Mouse (Mus musculus) midbrain, embryonic 13.5 days (tissue): ENCODE results near the gene Arl6ip5. TPM values are rescaled to one million over a fixed set of nuclear protein-coding genes. Genes with fewer than 3 reads are reported as not detected.
"Not testable (repeated sequence)": the region's sequence is repeated elsewhere in the genome, so short reads cannot be mapped to it uniquely, and the experiment has no call there.

Source experiments
- ATAC-seq: fragments of 200-750 bp; cut with Nextera tagmentation; 2 replicates; pipeline ENCODE4 v1.8.0; 2017; ENCODE audit warnings: mild to moderate bottlenecking, moderate TSS enrichment, moderate library complexity
- H3K27ac ChIP-seq: fragments of 300-500 bp; sonication (generic); 2 replicates; pipeline ENCODE4 v1.5.1; 2015; ENCODE audit warnings: inconsistent platforms, mild to moderate bottlenecking, moderate library complexity
- H3K27me3 ChIP-seq: fragments of 300-500 bp; sonication (generic); 2 replicates; pipeline ENCODE4 v1.6.1; 2015; ENCODE audit warnings: mild to moderate bottlenecking, inconsistent platforms
- H3K36me3 ChIP-seq: fragments of 300-500 bp; sonication (generic); 2 replicates; pipeline ENCODE4 v1.6.1; 2015; ENCODE audit warnings: mild to moderate bottlenecking, inconsistent platforms
- H3K4me1 ChIP-seq: fragments of 300-500 bp; sonication (generic); replicated peaks from 2 replicates; pipeline ENCODE4 v1.6.1; 2015; ENCODE audit warnings: inconsistent platforms
- H3K4me2 ChIP-seq: fragments of 300-500 bp; sonication (generic); replicated peaks from 2 replicates; pipeline ENCODE4 v1.6.1; 2015; ENCODE audit warnings: moderate library complexity, mild to moderate bottlenecking, inconsistent platforms
- H3K4me3 ChIP-seq: fragments of 300-500 bp; sonication (generic); replicated peaks from 2 replicates; pipeline ENCODE4 v1.5.1; 2015; ENCODE audit warnings: mild to moderate bottlenecking, inconsistent platforms
- H3K9ac ChIP-seq: fragments of 300-500 bp; sonication (generic); replicated peaks from 2 replicates; pipeline ENCODE4 v1.6.1; 2015; ENCODE audit warnings: mild to moderate bottlenecking, inconsistent platforms
- H3K9me3 ChIP-seq: fragments of 300-500 bp; sonication (generic); 2 replicates; pipeline ENCODE4 v1.6.1; 2016; ENCODE audit warnings: mild to moderate bottlenecking, inconsistent platforms
- WGBS: fragments of 180-500 bp; shearing (Covaris S2); methylation state at CpG from one replicate; pipeline ENCODE4 v1.1.7; 2015; 5-methylcytosine and 5-hydroxymethylcytosine counted together
- polyA plus RNA-seq: library from polyadenylated mRNA; unstranded; fragments of >200 nt; fragmentation: Nextera tagmentation; extraction: Ambion mirVana; gene quantifications from 2 replicates; pipeline ENCODE4 v1.2.1, GENCODE M21; 2015

Arl6ip5 gene
- polyA plus RNA-seq, 1 experiment from 2014 or later, result 113 TPM

GRCm38 (mm10) chr6:97227067-97227847 is 16.8 kb downstream of the Arl6ip5 start:
- Histone ChIP-seq H3K27me3 (no peaks in the 10 kb centered on the region), H3K4me1 (peaks cover 5% of the 10 kb centered on the region), H3K4me2 (no peak overlapping the region), H3K9me3 (no peaks in the 10 kb centered on the region), H3K4me3 (no peak overlapping the region), H3K36me3 (peaks cover 31% of the 10 kb centered on the region), H3K27ac (no peak overlapping the region), H3K9ac (no peak overlapping the region)
- WGBS, result 95% methylated on average over 9 of the region's 9 CpGs
- no peak for ATAC-seq

DNA sequence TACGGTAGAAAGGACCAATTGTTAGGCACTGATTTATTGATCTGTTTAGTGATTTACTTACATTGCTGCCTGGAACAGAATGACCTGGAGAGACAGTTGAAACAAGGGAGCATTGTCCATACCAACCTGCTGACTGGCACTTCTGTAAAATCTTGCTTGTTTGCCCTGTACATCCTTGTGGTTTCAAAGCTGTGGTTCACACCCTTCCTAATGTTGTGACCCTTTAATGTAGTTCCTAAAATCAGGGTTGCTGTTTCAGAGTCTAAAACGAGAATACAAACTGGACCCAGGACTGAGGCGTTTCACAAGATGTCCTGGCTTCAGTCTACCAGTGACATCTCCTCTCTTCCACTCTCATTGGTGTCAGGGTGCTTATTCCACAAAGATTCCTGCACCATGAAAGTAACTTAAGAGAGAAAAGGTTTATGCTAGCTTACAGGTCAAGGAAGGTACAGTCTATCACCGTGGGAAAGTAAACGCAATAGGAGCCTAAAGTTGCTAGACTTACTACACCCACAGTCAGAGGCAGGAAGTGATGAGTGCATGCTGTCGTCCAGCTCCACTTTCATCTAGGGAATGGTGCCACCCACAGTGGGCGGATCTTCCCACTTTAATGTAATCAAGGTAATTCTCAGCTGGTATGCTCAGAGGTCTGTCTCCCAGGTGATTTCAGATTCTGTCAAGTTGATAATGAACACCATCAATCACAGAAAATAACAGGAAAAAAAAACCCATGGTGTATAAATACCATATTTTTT is 24.6 kb downstream of the Arl6ip5 start:
- no peak for ATAC-seq
- 0 out of 2 replicates have a peak, but pooled peaks cover 4% of the 10 kb centered on the region for H3K9me3 ChIP-seq
- H3K9ac ChIP-seq, result no peak overlapping the region
- H3K36me3 ChIP-seq, result peaks cover 38% of the 10 kb centered on the region
- H3K27me3 ChIP-seq, result no peaks in the 10 kb centered on the region
- no peak overlapping the region for H3K4me3 ChIP-seq
- H3K4me2 ChIP-seq, result no peak overlapping the region
- WGBS, result 89% methylated on average over 7 of the region's 7 CpGs
- no peaks in the 10 kb centered on the region for H3K4me1 ChIP-seq
- H3K27ac ChIP-seq, result no peak overlapping the region

DNA sequence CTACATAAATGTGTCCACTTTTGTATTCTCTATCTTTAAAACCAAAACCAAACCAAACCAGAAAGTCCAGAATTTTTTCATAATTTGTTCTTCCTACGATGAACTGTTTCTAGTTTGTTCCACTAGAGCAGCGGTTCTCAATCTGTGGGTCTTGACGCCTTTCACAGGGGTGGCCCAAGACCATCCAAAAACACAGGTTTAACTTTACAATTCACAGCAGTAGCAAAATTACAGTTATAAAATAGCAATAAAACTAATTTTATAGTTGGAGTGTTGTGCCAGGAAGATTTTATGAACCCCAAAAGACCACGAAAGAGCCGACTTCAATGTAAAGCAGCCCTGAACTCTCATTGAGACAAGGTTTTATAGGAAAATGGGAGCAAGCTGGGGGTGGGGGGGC is 25.6 kb downstream of the Arl6ip5 start:
- Histone ChIP-seq H3K36me3 (peaks cover 30% of the 10 kb centered on the region), H3K9me3 (0 out of 2 replicates have a peak, but pooled peaks cover 4% of the 10 kb centered on the region), H3K4me3 (no peak overlapping the region), H3K9ac (no peak overlapping the region), H3K4me2 (no peak overlapping the region), H3K27me3 (no peaks in the 10 kb centered on the region), H3K27ac (no peak overlapping the region), H3K4me1 (no peaks in the 10 kb centered on the region)
- 95% methylated on average over 5 of the region's 5 CpGs for WGBS
- no peak for ATAC-seq

DNA sequence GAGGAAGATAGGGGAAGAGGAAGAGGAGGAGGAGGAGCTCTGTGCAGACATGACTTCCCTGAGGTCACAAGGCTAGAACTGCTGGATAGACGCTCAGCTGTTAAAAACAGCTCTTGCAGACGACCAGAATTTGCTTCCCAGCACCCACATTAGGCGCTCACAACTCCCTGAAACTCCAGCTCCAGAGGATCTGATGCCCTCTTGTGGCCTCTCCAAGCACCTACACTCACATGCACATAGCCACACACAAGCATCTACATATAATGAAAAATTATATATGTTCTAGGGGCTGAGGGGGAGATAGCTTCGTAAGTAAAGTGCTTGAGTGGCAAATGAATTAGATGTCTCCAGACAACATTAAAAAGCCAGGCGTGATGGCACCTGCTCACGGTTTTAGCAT is 28.9 kb downstream of the Arl6ip5 start:
- ATAC-seq, result no peak
- WGBS, result 94% methylated on average over 6 of the region's 6 CpGs

DNA sequence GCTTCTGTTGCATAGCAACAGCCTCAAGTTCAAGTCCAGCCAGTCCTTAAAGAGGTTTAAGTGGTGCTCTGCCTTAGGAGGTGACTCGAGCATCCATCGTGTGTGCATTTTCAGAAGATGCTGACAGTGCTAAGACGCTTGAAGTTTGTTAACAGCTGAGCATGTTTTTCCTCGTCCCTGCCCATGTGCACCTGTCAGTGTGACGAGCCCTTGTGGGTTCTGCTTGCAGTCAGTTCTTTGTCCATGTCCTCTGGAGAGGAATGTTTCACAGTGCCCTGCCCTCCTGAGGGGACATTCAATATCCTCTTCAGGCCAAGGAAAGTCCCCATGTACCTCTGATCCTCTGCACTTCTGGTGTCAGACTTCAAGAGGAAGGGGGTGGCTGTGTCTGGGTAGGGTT is 29.6 kb downstream of the Arl6ip5 start:
- 82% methylated on average over 5 of the region's 5 CpGs for WGBS

More for the DNA sequence above, 28.9 kb downstream of the Arl6ip5 start:
- H3K4me3 ChIP-seq, result no peak overlapping the region
- no peaks in the 10 kb centered on the region for H3K27me3 ChIP-seq
- no peaks in the 10 kb centered on the region for H3K4me1 ChIP-seq
- no peak overlapping the region for H3K4me2 ChIP-seq
- H3K9me3 ChIP-seq, result 0 out of 2 replicates have a peak, but pooled peaks cover 4% of the 10 kb centered on the region
- no peak overlapping the region for H3K9ac ChIP-seq
- peaks cover 10% of the 10 kb centered on the region; the same call in 1 of the 2 replicates for H3K36me3 ChIP-seq
- H3K27ac ChIP-seq, result no peak overlapping the region

DNA sequence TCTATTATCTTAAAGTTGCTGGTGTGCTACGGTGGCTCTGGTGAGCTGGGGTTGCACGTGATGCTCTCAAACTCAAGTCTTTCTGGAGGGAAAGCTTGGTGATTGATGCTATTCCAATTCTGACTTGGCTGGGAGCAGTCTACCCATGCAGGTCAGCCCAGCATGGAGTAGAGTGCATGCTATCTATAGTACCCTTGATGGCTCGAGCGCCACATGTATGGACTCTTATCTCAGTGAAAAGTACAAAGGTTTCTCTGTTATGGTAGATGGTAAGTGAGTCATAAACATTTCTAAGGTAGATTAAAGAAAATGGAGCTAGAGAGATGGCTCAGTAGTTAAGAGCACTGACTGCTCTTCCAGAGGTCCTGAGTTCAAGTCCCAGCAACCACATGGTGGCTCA is 32.0 kb downstream of the Arl6ip5 start:
- no peak overlapping the region for H3K27ac ChIP-seq
- H3K9ac ChIP-seq, result no peak overlapping the region
- H3K9me3 ChIP-seq, result 0 out of 2 replicates have a peak, but pooled peaks cover 4% of the 10 kb centered on the region
- no peak overlapping the region for H3K4me2 ChIP-seq
- no peaks in the 10 kb centered on the region for H3K4me1 ChIP-seq
- WGBS, result 91% methylated on average over 4 of the region's 4 CpGs
- ATAC-seq, result no peak
- H3K27me3 ChIP-seq, result no peaks in the 10 kb centered on the region
- H3K4me3 ChIP-seq, result no peak overlapping the region
- H3K36me3 ChIP-seq, result no peaks in the 10 kb centered on the region

More for the DNA sequence above, 29.6 kb downstream of the Arl6ip5 start:
- no peak overlapping the region for H3K9ac ChIP-seq
- H3K27ac ChIP-seq, result no peak overlapping the region
- H3K4me3 ChIP-seq, result no peak overlapping the region
- 0 out of 2 replicates have a peak, but pooled peaks cover 4% of the 10 kb centered on the region for H3K9me3 ChIP-seq
- H3K4me2 ChIP-seq, result no peak overlapping the region
- H3K27me3 ChIP-seq, result no peaks in the 10 kb centered on the region
- no peak for ATAC-seq
- no peaks in the 10 kb centered on the region for H3K4me1 ChIP-seq
- peaks cover 3% of the 10 kb centered on the region; the same call in 1 of the 2 replicates for H3K36me3 ChIP-seq

DNA sequence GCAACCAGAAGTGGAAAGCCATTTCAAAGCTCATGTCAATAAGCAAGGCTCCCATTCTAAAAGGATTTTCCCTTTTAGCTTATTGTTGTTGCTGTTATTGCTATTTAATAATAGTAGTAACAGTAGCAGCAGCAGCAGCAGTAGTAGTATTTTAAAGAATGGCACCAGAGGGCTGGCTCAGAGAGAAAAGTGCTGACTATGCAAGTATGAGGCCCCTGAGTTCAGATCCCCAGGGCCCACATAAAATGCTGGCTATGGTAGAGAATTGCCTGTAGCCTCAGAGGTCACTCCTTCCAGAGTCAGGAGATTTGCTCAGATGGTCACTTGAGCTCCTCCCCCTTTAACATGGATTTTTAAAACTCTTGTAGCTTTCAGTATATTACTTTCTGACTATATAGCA is 34.7 kb downstream of the Arl6ip5 start:
- Histone ChIP-seq H3K27me3 (no peaks in the 10 kb centered on the region), H3K4me1 (no peaks in the 10 kb centered on the region), H3K4me2 (no peak overlapping the region), H3K36me3 (no peaks in the 10 kb centered on the region), H3K9me3 (no peaks in the 10 kb centered on the region), H3K27ac (no peak overlapping the region), H3K4me3 (no peak overlapping the region), H3K9ac (no peak overlapping the region)
- no peak for ATAC-seq

DNA sequence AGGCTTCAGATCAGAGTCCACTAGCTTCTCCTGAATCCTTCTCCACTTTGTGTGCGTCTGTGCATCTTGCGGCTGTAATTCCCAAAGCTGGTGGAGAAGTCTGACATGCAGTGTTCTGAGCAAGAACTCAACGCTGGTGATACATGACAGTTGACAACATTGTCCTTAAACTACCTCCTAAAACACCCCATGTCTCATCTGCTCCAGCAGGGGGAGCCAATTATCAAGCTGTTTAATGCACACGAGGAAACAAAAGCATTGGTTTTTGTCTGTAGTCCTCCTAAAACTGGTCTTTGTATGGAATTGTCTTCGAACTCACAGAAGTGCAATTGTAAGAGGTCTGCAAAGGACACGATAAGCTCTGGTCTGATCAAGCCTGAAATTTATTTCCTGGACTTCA is 40.5 kb downstream of the Arl6ip5 start:
- 49% methylated on average over 6 of the region's 6 CpGs for WGBS
- no peak for ATAC-seq
- H3K27me3 ChIP-seq, result no peaks in the 10 kb centered on the region
- H3K4me3 ChIP-seq, result no peak overlapping the region
- H3K9me3 ChIP-seq, result no peaks in the 10 kb centered on the region
- H3K4me2 ChIP-seq, result no peak overlapping the region
- H3K27ac ChIP-seq, result no peak overlapping the region
- H3K9ac ChIP-seq, result no peak overlapping the region
- H3K36me3 ChIP-seq, result no peaks in the 10 kb centered on the region
- H3K4me1 ChIP-seq, result no peaks in the 10 kb centered on the region

DNA sequence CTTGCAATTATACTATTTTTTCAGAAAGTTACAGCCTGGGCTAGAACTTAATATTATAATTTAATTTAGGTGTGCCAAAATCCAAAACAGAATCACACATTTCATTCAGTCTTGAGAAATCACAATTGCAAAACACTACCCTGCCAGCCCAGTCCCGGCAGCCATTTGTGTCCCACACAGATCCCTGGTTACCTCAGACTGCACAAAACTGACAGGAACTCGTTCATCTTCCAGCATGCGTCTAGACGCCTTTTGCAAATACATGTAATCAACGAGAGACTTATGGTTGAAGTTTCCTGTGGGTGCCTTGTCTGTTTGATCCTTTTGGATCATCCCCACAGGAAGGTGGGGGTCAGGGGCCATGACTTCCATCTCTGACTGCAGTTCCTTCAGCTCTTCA is 41.6 kb downstream of the Arl6ip5 start:
- Histone ChIP-seq H3K4me1 (no peaks in the 10 kb centered on the region), H3K27ac (no peak overlapping the region), H3K9me3 (no peaks in the 10 kb centered on the region), H3K36me3 (no peaks in the 10 kb centered on the region), H3K9ac (no peak overlapping the region), H3K27me3 (no peaks in the 10 kb centered on the region), H3K4me3 (no peak overlapping the region), H3K4me2 (no peak overlapping the region)
- WGBS, result 87% methylated on average over 5 of the region's 5 CpGs
- ATAC-seq, result no peak

DNA sequence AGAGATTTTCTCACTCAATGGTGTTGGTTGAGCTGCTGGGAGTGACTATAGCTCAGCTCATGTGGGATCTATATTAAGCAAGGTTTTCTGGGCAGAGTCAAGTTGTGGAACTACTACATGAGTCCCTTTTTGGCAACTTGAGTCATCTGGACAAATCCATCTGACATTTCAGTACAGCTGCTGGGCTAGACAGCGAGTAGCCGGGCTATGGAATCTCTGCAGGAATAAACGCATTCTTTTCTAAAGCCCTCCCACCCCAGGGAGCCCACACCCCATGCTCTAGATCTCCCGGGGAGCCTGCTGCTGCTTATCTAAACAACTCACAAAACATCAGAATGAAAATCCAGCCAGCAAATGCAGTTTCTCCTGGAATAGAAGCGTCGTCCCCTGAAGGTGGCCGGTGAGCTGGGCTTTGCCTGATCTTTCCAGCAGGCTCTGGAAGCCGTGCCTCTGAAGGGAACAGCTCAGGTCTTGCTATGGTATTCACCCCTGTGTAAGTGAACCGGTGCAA is 42.3 kb downstream of the Arl6ip5 start, which contains the start of gene Lmod3:
Gene Lmod3, minus strand, starts transcription at position 49 of the 511 bp plus-strand sequence.
- ATAC-seq, result no peak
- Histone ChIP-seq H3K4me1 (no peaks in the 10 kb centered on the region), H3K27me3 (no peaks in the 10 kb centered on the region), H3K9me3 (no peaks in the 10 kb centered on the region), H3K4me3 (no peak within 1 kb of the TSS), H3K27ac (no peak within 1 kb of the TSS), H3K36me3 (no peaks in the 10 kb centered on the region), H3K9ac (no peak within 1 kb of the TSS), H3K4me2 (no peak within 1 kb of the TSS)
- 34% methylated on average over 9 of the region's 9 CpGs for WGBS

DNA sequence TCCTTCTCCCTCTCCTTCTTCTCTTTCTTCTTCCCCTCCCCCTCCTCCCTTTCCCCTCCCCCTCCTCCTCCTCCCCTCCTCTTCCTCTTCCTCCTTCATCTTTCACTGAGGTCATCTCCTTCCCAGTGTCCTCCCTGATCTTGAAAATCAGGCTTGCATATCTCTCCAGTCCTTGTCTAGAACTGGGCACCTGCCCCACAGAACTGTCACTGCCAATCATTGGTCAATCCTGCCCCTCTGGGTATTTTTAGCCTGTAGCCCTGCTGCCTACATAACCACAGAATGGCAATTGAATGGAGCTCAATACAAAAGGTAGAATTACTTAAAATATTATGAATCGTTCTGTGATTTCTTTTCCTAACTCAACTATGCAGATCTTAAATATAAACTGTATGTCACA is 48.0 kb downstream of the Arl6ip5 start:
- Histone ChIP-seq H3K4me3 (no peak overlapping the region), H3K4me1 (no peaks in the 10 kb centered on the region), H3K36me3 (no peaks in the 10 kb centered on the region), H3K27me3 (no peaks in the 10 kb centered on the region), H3K9ac (no peak overlapping the region), H3K9me3 (no peaks in the 10 kb centered on the region), H3K27ac (no peak overlapping the region), H3K4me2 (no peak overlapping the region)
- no peak for ATAC-seq
- WGBS, result 93% methylated on average over 1 of the region's 1 CpGs

GRCm38 (mm10) chr6:97259926-97260325 is 49.4 kb downstream of the Arl6ip5 start:
- not testable (repeated sequence) for H3K4me2 ChIP-seq, H3K36me3 ChIP-seq, H3K4me1 ChIP-seq, H3K27me3 ChIP-seq, H3K4me3 ChIP-seq, ATAC-seq, H3K9me3 ChIP-seq, H3K27ac ChIP-seq, H3K9ac ChIP-seq
- 87% methylated on average over 2 of the region's 2 CpGs for WGBS
